Mouse (Mus musculus) urinary bladder, postnatal 25 days (tissue): ENCODE measurements around the gene Vmn1r157.
"Not testable (repeated sequence)": the region's sequence is repeated elsewhere in the genome, so short reads cannot be mapped to it uniquely, and the experiment has no call there.

Experiments used
- DNase-seq: peaks from one replicate; pipeline ENCODE4 v3.0.0; 2022; ENCODE audit warnings: low spot score

Vmn1r157 gene

GRCm38 (mm10) chr7:22761397-22761796, at the start of gene Vmn1r157:
Gene Vmn1r157, plus strand, starts transcription at chr7:22761697.
- DNase-seq = not testable (repeated sequence)

GRCm38 (mm10) chr7:22719610-22720009, 41.9 kb upstream of the Vmn1r157 start, which contains the start of gene Gm4567:
Gene Gm4567, minus strand, starts transcription at chr7:22719710.
- not testable (repeated sequence) for DNase-seq

- DNase-seq = not testable (repeated sequence)
These were observed 14.5 kb downstream of the Vmn1r157 start for GRCm38 (mm10) chr7:22775981-22776380.

GRCm38 (mm10) chr7:22790682-22791081, 29.2 kb downstream of the Vmn1r157 start, which contains the start of gene Vmn1r158:
Gene Vmn1r158, minus strand, starts transcription at chr7:22790782.
- DNase-seq = not testable (repeated sequence)
